In the genomic region with DNA sequence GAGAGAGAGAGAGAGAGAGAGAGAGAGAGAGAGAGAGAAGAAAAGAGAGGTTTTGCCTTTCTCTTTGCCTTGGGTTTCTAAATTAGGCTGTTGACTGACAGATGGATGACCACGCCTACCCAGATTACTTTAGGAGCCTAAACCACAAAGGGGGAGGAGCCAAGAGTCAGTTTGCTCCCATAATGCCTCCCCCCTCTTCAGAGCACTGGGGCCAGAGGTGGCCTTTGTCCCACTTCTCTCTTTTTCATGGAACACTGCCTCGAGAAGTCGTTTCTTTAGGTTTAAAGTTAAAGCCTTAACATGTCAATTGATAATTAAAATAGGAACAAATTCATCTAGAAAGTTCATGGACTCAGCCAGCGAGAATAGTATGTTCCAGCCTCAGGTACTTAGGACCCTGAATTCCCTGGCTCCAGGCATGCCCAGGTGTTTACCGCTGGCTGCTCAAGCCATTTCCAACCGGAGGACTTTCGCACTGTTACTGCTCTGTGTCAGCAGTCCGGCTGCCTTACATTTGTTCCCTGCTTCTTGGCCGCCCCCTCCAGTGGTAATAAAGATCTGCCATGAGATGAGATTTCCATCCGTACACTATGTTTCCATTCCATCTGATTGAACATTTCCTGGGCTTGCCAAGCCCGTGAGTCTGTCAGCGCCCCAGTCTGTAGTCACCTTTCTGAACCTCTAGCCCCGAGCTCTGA, we compare ENCODE assay signal across 11 mouse cellular contexts. TPM values are rescaled to one million over a fixed set of nuclear protein-coding genes. Genes with fewer than 3 reads are reported as not detected.
DNase-seq lines count a peak whose midpoint lies in the region; ATAC-seq and TF ChIP-seq lines count a peak whose summit lies in the region.
"Had no signal": no experiment of that assay in that cellular context is flagged by ENCODE, and none has a peak within 500 bp of the region (broad histone marks: within the 10 kb centered on the region; RNA-seq: fewer than 3 reads in every experiment).

No protein-coding gene starts in this region.

- no peak overlapping the region for H3K4me2 ChIP-seq in liver, postnatal 0 days (ENCODE audit: low read depth, low read length)
- H3K4me2 ChIP-seq in limb, embryonic 14.5 days (replicated peaks; ENCODE audit: low read depth, low read length, severe bottlenecking) = no peak overlapping the region
- H3K4me2 ChIP-seq: liver, embryonic 12.5 days; midbrain, embryonic 13.5 days; stomach, embryonic 15.5 days had no signal

- no peaks in the 10 kb centered on the region for H3K36me3 ChIP-seq in liver, postnatal 0 days (replicated peaks; ENCODE audit: insufficient read depth, low read length)
- H3K36me3 ChIP-seq in G1E (replicated peaks) = no peaks in the 10 kb centered on the region
- no peaks in the 10 kb centered on the region for H3K36me3 ChIP-seq in limb, embryonic 14.5 days (ENCODE audit: control insufficient read depth, insufficient read depth, low read length)
- H3K36me3 ChIP-seq: liver, embryonic 12.5 days; midbrain, embryonic 13.5 days; stomach, embryonic 15.5 days had no signal

- H3K4me1 ChIP-seq in liver, postnatal 0 days (ENCODE audit: insufficient read depth) = no peaks in the 10 kb centered on the region
- H3K4me1 ChIP-seq in G1E (ENCODE audit: insufficient read depth, low read depth, low read length) = no peaks in the 10 kb centered on the region
- H3K4me1 ChIP-seq in limb, embryonic 14.5 days (ENCODE audit: control insufficient read depth, insufficient read depth, low read length) = no peaks in the 10 kb centered on the region
- H3K4me1 ChIP-seq: liver, embryonic 12.5 days; stomach, embryonic 15.5 days had no signal

- H3K9me3 ChIP-seq in liver, postnatal 0 days (ENCODE audit: low read length) = no peaks in the 10 kb centered on the region
- H3K9me3 ChIP-seq in G1E (replicated peaks) = no peaks in the 10 kb centered on the region
- no peaks in the 10 kb centered on the region for H3K9me3 ChIP-seq in limb, embryonic 14.5 days (ENCODE audit: control insufficient read depth, low read length)
- H3K9me3 ChIP-seq: liver, embryonic 12.5 days; midbrain, embryonic 13.5 days; stomach, embryonic 15.5 days had no signal

- ATAC-seq in liver, postnatal 0 days = no peak
- no peak; the same call in 1 of the 2 replicates for ATAC-seq in G1E (ENCODE audit: extremely low read depth, insufficient number of reproducible peaks, low FRiP score, poor library complexity, severe bottlenecking)
- ATAC-seq in limb, embryonic 14.5 days (ENCODE audit: low FRiP score, low read depth) = peak; percentile 47; the same call in 1 of the 2 replicates
- ATAC-seq: liver, embryonic 12.5 days; midbrain, embryonic 13.5 days had no signal

- H3K4me3 ChIP-seq in liver, postnatal 0 days (ENCODE audit: low read depth, low read length) = no peak overlapping the region
- no peak overlapping the region for H3K4me3 ChIP-seq in G1E (ENCODE audit: low read depth, low read length)
- H3K4me3 ChIP-seq in limb, embryonic 14.5 days (replicated peaks; ENCODE audit: low read length) = no peak overlapping the region
- H3K4me3 ChIP-seq: liver, embryonic 12.5 days; midbrain, embryonic 13.5 days; stomach, embryonic 15.5 days had no signal

- TF ChIP-seq POLR2A in limb, embryonic 14.5 days (IDR thresholded peaks at IDR 0.05; ENCODE audit: borderline replicate concordance, extremely low read depth, insufficient read depth, insufficient read length) = no peak

- no peak for TF ChIP-seq CTCF in liver, postnatal 0 days (IDR thresholded peaks at IDR 0.05; ENCODE audit: low read depth)
- no peak for TF ChIP-seq CTCF in G1E (IDR thresholded peaks at IDR 0.05; ENCODE audit: low read depth, low read length)

- H3K27me3 ChIP-seq in liver, postnatal 0 days (ENCODE audit: insufficient read depth, low read length) = no peaks in the 10 kb centered on the region
- H3K27me3 ChIP-seq in G1E (ENCODE audit: insufficient read depth, low read length) = peaks cover 17% of the 10 kb centered on the region
- no peaks in the 10 kb centered on the region for H3K27me3 ChIP-seq in limb, embryonic 14.5 days (ENCODE audit: control insufficient read depth, insufficient read depth, low read length)
- H3K27me3 ChIP-seq: liver, embryonic 12.5 days; midbrain, embryonic 13.5 days; stomach, embryonic 15.5 days had no signal

- H3K27ac ChIP-seq in liver, postnatal 0 days (ENCODE audit: low read depth) = no peak overlapping the region
- H3K27ac ChIP-seq in limb, embryonic 14.5 days (replicated peaks; ENCODE audit: low read depth, low read length) = no peak overlapping the region
- H3K27ac ChIP-seq: liver, embryonic 12.5 days; midbrain, embryonic 13.5 days; stomach, embryonic 15.5 days had no signal

- WGBS in liver, postnatal 0 days (ENCODE audit: insufficient replicate concordance) = 68% methylated on average over 13 of the region's 13 CpGs
- WGBS in limb, embryonic 14.5 days = 57% methylated on average over 13 of the region's 13 CpGs

- no peak for TF ChIP-seq EP300 in liver, postnatal 0 days (IDR thresholded peaks at IDR 0.05; ENCODE audit: low read depth)

- peak; percentile 12 for DNase-seq in liver
- DNase-seq in liver, postnatal 0 days = no peak
- DNase-seq in G1E (ENCODE audit: low spot score) = peak; percentile 3
- DNase-seq in gonadal fat pad, adult 2 months (ENCODE audit: low read depth) = peak; percentile 75
- DNase-seq in limb, embryonic 14.5 days (ENCODE audit: low spot score) = peak; percentile 30
- no peak for DNase-seq in layer of hippocampus, adult 9-10 months (ENCODE audit: low spot score)
- no peak for DNase-seq in frontal cortex, adult 2 months (ENCODE audit: extremely low spot score in 1 of 2, low spot score in 1 of 2)
- DNase-seq in ovary, postnatal 10 days (ENCODE audit: low spot score) = no peak

- H3K9ac ChIP-seq in liver, postnatal 0 days (replicated peaks) = no peak overlapping the region
- no peak overlapping the region for H3K9ac ChIP-seq in limb, embryonic 14.5 days (ENCODE audit: low read depth, low read length, severe bottlenecking)
- H3K9ac ChIP-seq: liver, embryonic 12.5 days; midbrain, embryonic 13.5 days; stomach, embryonic 15.5 days had no signal

RNA-seq across cellular contexts. Expression of gene Atp1a1, which starts 43.8 kb away (rescaled TPM):
- polyA plus RNA-seq in liver, postnatal 0 days (2015; fragmentation: Nextera tagmentation; extraction: Ambion mirVana) = 39.3 and 40.8 TPM in 2 replicates
- 49.3 and 50.5 TPM in 2 replicates for total RNA-seq in G1E (2014; fragmentation: Nextera tagmentation)
- 71.8 and 76.1 TPM in 2 replicates for total RNA-seq in G1E (2017)
- polyA plus RNA-seq in G1E (2012) = 187 and 225 TPM in 2 replicates
- 257 and 292 TPM in 2 replicates for polyA plus RNA-seq in gonadal fat pad, adult 2 months (2012; rRNA removed)
- 157 and 167 TPM in 2 replicates for polyA plus RNA-seq in limb, embryonic 14.5 days (2012; rRNA removed)
- polyA plus RNA-seq in limb, embryonic 14.5 days (2014; fragmentation: Nextera tagmentation; extraction: Ambion mirVana) = 128 and 129 TPM in 2 replicates
- 503 and 558 TPM in 2 replicates for polyA plus RNA-seq in frontal cortex, adult 2 months (2012; rRNA removed)

Comparison
In these comparisons a context has a peak if more than half of its experiments do, and no peak if none do; other contexts are left out.
1. DNase-seq: peak in liver (single experiment), G1E (single experiment), gonadal fat pad, adult 2 months (single experiment) and limb, embryonic 14.5 days (single experiment); none in liver, postnatal 0 days (single experiment), layer of hippocampus, adult 9-10 months (single experiment), frontal cortex, adult 2 months (0 of 2) and ovary, postnatal 10 days (single experiment).